In genomic region chr2:119379455-119379854, GRCm38 (mm10) we compare ENCODE assay signal across 25 mouse cellular contexts.
"Had no signal": no experiment of that assay in that cellular context is flagged by ENCODE, and none has a peak within 500 bp of the region (broad histone marks: within the 10 kb centered on the region; RNA-seq: fewer than 3 reads in every experiment).

No protein-coding gene starts in this region.

- H3K9me3 ChIP-seq: heart, embryonic 13.5 days; heart, embryonic 15.5 days; hindbrain, embryonic 13.5 days; hindbrain, embryonic 15.5 days; kidney, embryonic 15.5 days; limb, embryonic 13.5 days; limb, embryonic 15.5 days; liver, embryonic 12.5 days had no signal

- DNase-seq: gastrocnemius, postnatal 14 days; gastrocnemius, postnatal 36 days; heart, adult 2 months; heart, postnatal 14 days; heart, postnatal 36 days; kidney, adult 11 months; kidney, adult 2 months; kidney, adult 9 months; kidney, postnatal 14 days; kidney, postnatal 36 days; layer of hippocampus, adult 9-11 months; layer of hippocampus, postnatal 36 days; left cerebral cortex, postnatal 4 days had no signal

- H3K27me3 ChIP-seq: heart, embryonic 13.5 days; heart, embryonic 15.5 days; hindbrain, embryonic 13.5 days; hindbrain, embryonic 15.5 days; kidney, embryonic 15.5 days; limb, embryonic 13.5 days; limb, embryonic 15.5 days; liver, embryonic 12.5 days had no signal

- H3K4me1 ChIP-seq: heart, embryonic 13.5 days; heart, embryonic 15.5 days; hindbrain, embryonic 13.5 days; hindbrain, embryonic 15.5 days; kidney, embryonic 15.5 days; limb, embryonic 13.5 days; limb, embryonic 15.5 days; liver, embryonic 12.5 days had no signal

- H3K27ac ChIP-seq: heart, adult 2 months; heart, embryonic 13.5 days; heart, embryonic 15.5 days; hindbrain, embryonic 13.5 days; hindbrain, embryonic 15.5 days; hindbrain, postnatal 0 days; kidney, embryonic 15.5 days; kidney, postnatal 0 days; limb, embryonic 13.5 days; limb, embryonic 15.5 days; liver, embryonic 12.5 days; liver, embryonic 14.5 days had no signal

- ATAC-seq: hindbrain, postnatal 0 days; intestine, embryonic 16.5 days; liver, embryonic 12.5 days had no signal

- H3K4me3 ChIP-seq: heart, adult 2 months; heart, embryonic 13.5 days; heart, embryonic 15.5 days; hindbrain, embryonic 13.5 days; hindbrain, embryonic 15.5 days; kidney, embryonic 15.5 days; limb, embryonic 13.5 days; limb, embryonic 15.5 days; liver, embryonic 12.5 days had no signal
